Mouse (Mus musculus): ENCODE measurements around the gene Prokr2. TPM values are rescaled to one million over a fixed set of nuclear protein-coding genes. Genes with fewer than 3 reads are reported as not detected.

Prokr2 gene
- total RNA-seq, 1 experiment from 2014 or later = not detected

Other genes with a start within 250 kb of the Prokr2 start
- 82.8 and 109 TPM in 2 replicates for gene Slc23a2, start 240.3 kb downstream of the Prokr2 start, total RNA-seq (2021)
- gene Tmem230, start 137.6 kb downstream of the Prokr2 start, total RNA-seq (2021) = 32.8 and 34.8 TPM in 2 replicates
- gene Pcna, start 132.1 kb downstream of the Prokr2 start, total RNA-seq (2021) = 116 and 132 TPM in 2 replicates
- gene Cds2, start 122.3 kb downstream of the Prokr2 start, total RNA-seq (2021) = 61.1 and 62.8 TPM in 2 replicates
- gene Gpcpd1, start 202.3 kb upstream of the Prokr2 start, total RNA-seq (2021) = 36.2 and 47.1 TPM in 2 replicates

All from adrenal gland, postnatal 14 days (tissue).